Mouse (Mus musculus): Measurements from ENCODE around the gene Ccdc134. TPM values are rescaled to one million over a fixed set of nuclear protein-coding genes. Genes with fewer than 3 reads are reported as not detected.

Gene Ccdc134
- polyA plus RNA-seq, 1 experiment from 2014 or later, result 27.0 TPM

- Histone ChIP-seq H3K9me3 (no peaks in the 10 kb centered on the region), H3K9ac (no peak overlapping the region), H3K4me1 (peaks cover 39% of the 10 kb centered on the region), H3K27me3 (no peaks in the 10 kb centered on the region), H3K4me2 (replicated peaks) (no peak overlapping the region), H3K36me3 (no peaks in the 10 kb centered on the region), H3K4me3 (no peak overlapping the region), H3K27ac (no peak overlapping the region)
- no peak for ATAC-seq (ENCODE audit: insufficient number of reproducible peaks, insufficient read depth, low FRiP score, low TSS enrichment)
These were observed 22.3 kb downstream of the Ccdc134 start for GRCm38 (mm10) chr15:82150042-82150441.

DNA sequence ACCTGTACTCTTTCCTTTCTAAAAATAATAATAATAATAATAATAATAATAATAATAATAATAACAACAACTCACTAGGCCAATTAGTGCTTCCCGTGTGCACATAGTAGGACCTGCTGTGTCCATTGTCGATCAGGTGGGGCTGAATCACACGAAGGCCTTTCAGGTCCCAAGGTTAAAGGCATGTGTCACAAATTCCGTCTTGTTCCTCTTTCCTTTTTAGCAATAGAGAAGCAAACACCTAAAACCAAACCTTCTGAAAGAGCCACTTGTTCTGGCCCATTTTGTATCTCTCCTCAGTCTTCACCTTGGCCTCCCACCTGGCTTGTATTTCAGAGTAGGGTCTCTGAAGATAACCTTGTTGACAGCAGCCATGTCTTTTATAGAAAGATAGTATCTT lies 23.5 kb downstream of the Ccdc134 start:
- H3K9ac ChIP-seq, result no peak overlapping the region
- ATAC-seq (ENCODE audit: insufficient number of reproducible peaks, insufficient read depth, low FRiP score, low TSS enrichment), result no peak
- 93% methylated on average over 4 of the region's 4 CpGs for WGBS
- no peak overlapping the region for H3K4me2 ChIP-seq (replicated peaks)
- no peak overlapping the region for H3K4me3 ChIP-seq
- no peaks in the 10 kb centered on the region for H3K36me3 ChIP-seq
- H3K4me1 ChIP-seq, result peaks cover 32% of the 10 kb centered on the region
- no peak overlapping the region for H3K27ac ChIP-seq
- no peaks in the 10 kb centered on the region for H3K9me3 ChIP-seq
- H3K27me3 ChIP-seq, result no peaks in the 10 kb centered on the region

- no peaks in the 10 kb centered on the region for H3K27me3 ChIP-seq
- peaks cover 36% of the 10 kb centered on the region for H3K4me1 ChIP-seq
- H3K4me2 ChIP-seq (replicated peaks), result no peak overlapping the region
- 0 out of 2 replicates have a peak overlapping the region, but pooled peaks have one; percentile 31 for H3K27ac ChIP-seq
- peaks cover 5% of the 10 kb centered on the region; the same call in 1 of the 2 replicates for H3K36me3 ChIP-seq
- no peak overlapping the region for H3K9ac ChIP-seq
- ATAC-seq (ENCODE audit: insufficient number of reproducible peaks, insufficient read depth, low FRiP score, low TSS enrichment), result no peak
- WGBS, result 91% methylated on average over 12 of the region's 12 CpGs
- no peaks in the 10 kb centered on the region for H3K9me3 ChIP-seq
- H3K4me3 ChIP-seq, result no peak overlapping the region
These were observed 24.3 kb downstream of the Ccdc134 start for GRCm38 (mm10) chr15:82152022-82152421.

DNA sequence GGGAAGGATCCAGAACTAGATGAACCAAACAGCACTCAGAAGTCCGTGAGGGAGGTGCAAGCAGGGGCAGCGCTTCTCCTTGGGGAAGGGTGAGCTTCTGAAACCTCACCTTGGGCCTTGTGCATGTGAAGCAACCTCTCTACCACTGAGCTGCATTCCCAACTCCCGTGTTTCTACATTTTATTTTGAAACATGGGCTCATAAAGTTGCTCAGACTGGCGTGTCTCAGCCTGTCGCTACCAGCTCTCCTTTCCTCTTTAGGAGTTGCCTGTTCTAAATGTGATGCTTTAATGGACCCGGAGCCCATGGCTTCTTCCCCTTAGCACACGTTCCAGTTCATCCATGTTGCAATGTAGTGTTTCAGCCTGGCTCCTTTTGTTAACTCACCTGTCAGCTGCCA lies 24.7 kb downstream of the Ccdc134 start:
- Histone ChIP-seq H3K4me3 (no peak overlapping the region), H3K4me1 (peaks cover 39% of the 10 kb centered on the region), H3K27me3 (no peaks in the 10 kb centered on the region), H3K4me2 (replicated peaks) (no peak overlapping the region), H3K9ac (no peak overlapping the region), H3K27ac (0 out of 2 replicates have a peak overlapping the region, but pooled peaks have one; percentile 31), H3K36me3 (peaks cover 5% of the 10 kb centered on the region; the same call in 1 of the 2 replicates), H3K9me3 (no peaks in the 10 kb centered on the region)
- WGBS, result 84% methylated on average over 7 of the region's 7 CpGs
- ATAC-seq (ENCODE audit: insufficient number of reproducible peaks, insufficient read depth, low FRiP score, low TSS enrichment), result no peak

- H3K4me1 ChIP-seq, result peaks cover 61% of the 10 kb centered on the region
- H3K27ac ChIP-seq, result no peak overlapping the region
- 87% methylated on average over 6 of the region's 6 CpGs for WGBS
- H3K9ac ChIP-seq, result no peak overlapping the region
- no peak overlapping the region for H3K4me3 ChIP-seq
- H3K9me3 ChIP-seq, result no peaks in the 10 kb centered on the region
- H3K27me3 ChIP-seq, result no peaks in the 10 kb centered on the region
- no peak overlapping the region for H3K4me2 ChIP-seq (replicated peaks)
- no peak for ATAC-seq (ENCODE audit: insufficient number of reproducible peaks, insufficient read depth, low FRiP score, low TSS enrichment)
- peaks cover 5% of the 10 kb centered on the region; the same call in 1 of the 2 replicates for H3K36me3 ChIP-seq
These were observed 28.6 kb downstream of the Ccdc134 start for GRCm38 (mm10) chr15:82156298-82156697.

- Histone ChIP-seq H3K27ac (no peak overlapping the region), H3K4me2 (replicated peaks) (no peak overlapping the region), H3K9me3 (no peaks in the 10 kb centered on the region), H3K36me3 (peaks cover 5% of the 10 kb centered on the region; the same call in 1 of the 2 replicates), H3K4me1 (peaks cover 65% of the 10 kb centered on the region), H3K27me3 (no peaks in the 10 kb centered on the region), H3K9ac (no peak overlapping the region), H3K4me3 (no peak overlapping the region)
- WGBS, result 81% methylated on average over 10 of the region's 10 CpGs
- ATAC-seq (ENCODE audit: insufficient number of reproducible peaks, insufficient read depth, low FRiP score, low TSS enrichment), result no peak
These were observed 29.2 kb downstream of the Ccdc134 start for GRCm38 (mm10) chr15:82156902-82157301.

DNA sequence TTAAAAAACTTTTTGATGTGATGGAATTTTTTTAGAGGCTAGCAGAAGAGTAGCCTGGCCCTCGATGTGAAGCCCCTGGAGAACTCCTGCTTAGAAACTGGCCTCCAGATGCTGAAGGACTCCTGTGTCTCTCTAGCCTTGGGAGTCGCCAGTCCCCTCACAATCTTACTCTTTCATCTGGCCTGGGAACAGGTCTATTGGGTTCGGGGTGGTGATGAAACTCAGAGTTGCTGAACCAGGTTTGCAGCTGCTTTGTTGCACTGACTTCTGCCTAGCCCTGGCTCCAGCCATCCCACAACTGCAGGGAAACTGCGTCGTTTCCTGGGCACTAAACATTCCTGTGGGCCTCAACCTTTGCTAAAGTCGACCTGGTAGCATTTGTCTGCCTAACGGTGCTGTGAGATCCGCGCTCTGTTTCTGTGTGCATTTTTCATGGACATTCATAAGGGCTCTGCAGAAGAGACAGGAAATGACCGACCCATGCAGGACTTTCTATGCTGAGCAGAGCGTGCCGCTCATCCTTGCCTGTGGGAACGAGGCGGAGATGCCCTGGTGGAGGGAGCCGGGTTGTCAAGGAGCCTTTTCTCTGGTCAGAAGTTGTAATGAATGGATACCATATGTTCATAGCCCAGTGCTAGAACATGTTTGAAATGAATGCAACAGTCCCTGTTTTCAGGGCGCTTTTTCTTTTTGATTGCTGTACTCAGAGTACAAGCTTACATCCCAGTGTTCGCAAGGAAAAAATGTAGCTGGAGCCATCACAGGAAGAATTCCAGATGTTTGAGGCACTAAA lies 30.7 kb downstream of the Ccdc134 start:
- 0 out of 2 replicates have a peak overlapping the region, but pooled peaks have one; percentile 20 for H3K4me2 ChIP-seq (replicated peaks)
- H3K27me3 ChIP-seq, result no peaks in the 10 kb centered on the region
- peaks cover 55% of the 10 kb centered on the region for H3K4me1 ChIP-seq
- no peak for ATAC-seq (ENCODE audit: insufficient number of reproducible peaks, insufficient read depth, low FRiP score, low TSS enrichment)
- 47% methylated on average over 17 of the region's 17 CpGs for WGBS
- no peak overlapping the region for H3K9ac ChIP-seq
- H3K4me3 ChIP-seq, result no peak overlapping the region
- peaks cover 5% of the 10 kb centered on the region; the same call in 1 of the 2 replicates for H3K36me3 ChIP-seq
- peak overlapping the region; percentile 84 for H3K27ac ChIP-seq
- no peaks in the 10 kb centered on the region for H3K9me3 ChIP-seq

- peaks cover 54% of the 10 kb centered on the region for H3K4me1 ChIP-seq
- 78% methylated on average over 9 of the region's 9 CpGs for WGBS
- H3K36me3 ChIP-seq, result peaks cover 5% of the 10 kb centered on the region; the same call in 1 of the 2 replicates
- no peak overlapping the region for H3K27ac ChIP-seq
- H3K4me2 ChIP-seq (replicated peaks), result no peak overlapping the region
- no peaks in the 10 kb centered on the region for H3K27me3 ChIP-seq
- H3K9ac ChIP-seq, result no peak overlapping the region
- H3K9me3 ChIP-seq, result no peaks in the 10 kb centered on the region
- no peak for ATAC-seq (ENCODE audit: insufficient number of reproducible peaks, insufficient read depth, low FRiP score, low TSS enrichment)
- no peak overlapping the region for H3K4me3 ChIP-seq
These were observed 31.7 kb downstream of the Ccdc134 start for GRCm38 (mm10) chr15:82159471-82159870.

GRCm38 (mm10) chr15:82160731-82161640 lies 33.3 kb downstream of the Ccdc134 start:
- Histone ChIP-seq H3K4me1 (peaks cover 54% of the 10 kb centered on the region), H3K9ac (no peak overlapping the region), H3K4me2 (replicated peaks) (no peak overlapping the region), H3K36me3 (peaks cover 5% of the 10 kb centered on the region; the same call in 1 of the 2 replicates), H3K27ac (0 out of 2 replicates have a peak overlapping the region, but pooled peaks have one; percentile 7), H3K27me3 (no peaks in the 10 kb centered on the region), H3K4me3 (no peak overlapping the region), H3K9me3 (no peaks in the 10 kb centered on the region)
- no peak for ATAC-seq (ENCODE audit: insufficient number of reproducible peaks, insufficient read depth, low FRiP score, low TSS enrichment)
- WGBS, result 74% methylated on average over 11 of the region's 11 CpGs

- Histone ChIP-seq H3K4me1 (peaks cover 60% of the 10 kb centered on the region), H3K9me3 (no peaks in the 10 kb centered on the region), H3K36me3 (no peaks in the 10 kb centered on the region), H3K27me3 (no peaks in the 10 kb centered on the region), H3K4me3 (no peak overlapping the region), H3K4me2 (replicated peaks) (no peak overlapping the region), H3K27ac (no peak overlapping the region), H3K9ac (no peak overlapping the region)
- WGBS, result 91% methylated on average over 12 of the region's 12 CpGs
- ATAC-seq (ENCODE audit: insufficient number of reproducible peaks, insufficient read depth, low FRiP score, low TSS enrichment), result no peak
These were observed 34.4 kb downstream of the Ccdc134 start for GRCm38 (mm10) chr15:82161965-82162600.

DNA sequence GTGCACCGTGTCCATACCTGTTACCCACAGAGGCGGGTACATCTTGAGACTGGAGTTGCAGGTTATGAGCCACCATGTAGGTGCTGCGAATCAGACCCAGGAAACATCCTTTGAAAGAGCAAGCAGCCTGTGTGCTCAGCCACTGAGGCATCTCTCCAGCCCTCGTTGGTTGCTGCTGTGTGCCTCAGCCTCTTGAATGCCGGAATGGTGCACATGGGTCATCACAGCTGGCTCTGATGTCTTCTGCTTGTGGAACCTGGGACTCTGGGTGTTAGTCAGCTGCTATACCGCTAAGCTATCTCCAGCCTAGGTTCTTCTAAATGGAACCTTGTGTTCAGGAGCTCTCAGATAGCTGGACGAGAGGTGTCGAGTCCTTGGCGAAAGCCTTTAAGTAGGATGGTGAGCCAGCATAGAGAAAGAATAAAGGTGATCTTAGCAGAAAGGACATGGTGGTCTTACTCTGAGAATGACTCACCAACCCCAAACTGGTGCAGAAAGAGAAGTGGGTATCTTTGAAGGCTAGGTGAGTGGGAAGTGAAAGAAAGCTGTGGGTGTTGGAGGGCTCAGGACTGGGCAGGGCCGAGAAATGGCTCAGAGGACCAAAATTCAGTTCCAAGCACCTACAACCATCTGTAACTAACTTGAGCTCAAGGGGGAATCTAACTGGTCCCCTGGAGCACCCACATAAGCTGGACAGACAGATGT lies 35.8 kb downstream of the Ccdc134 start:
- no peaks in the 10 kb centered on the region for H3K27me3 ChIP-seq
- H3K4me1 ChIP-seq, result peaks cover 57% of the 10 kb centered on the region
- H3K4me2 ChIP-seq (replicated peaks), result no peak overlapping the region
- H3K4me3 ChIP-seq, result no peak overlapping the region
- 83% methylated on average over 10 of the region's 10 CpGs for WGBS
- H3K36me3 ChIP-seq, result no peaks in the 10 kb centered on the region
- no peak for ATAC-seq (ENCODE audit: insufficient number of reproducible peaks, insufficient read depth, low FRiP score, low TSS enrichment)
- no peak overlapping the region for H3K9ac ChIP-seq
- no peaks in the 10 kb centered on the region for H3K9me3 ChIP-seq
- H3K27ac ChIP-seq, result no peak overlapping the region
